In the genomic region with DNA sequence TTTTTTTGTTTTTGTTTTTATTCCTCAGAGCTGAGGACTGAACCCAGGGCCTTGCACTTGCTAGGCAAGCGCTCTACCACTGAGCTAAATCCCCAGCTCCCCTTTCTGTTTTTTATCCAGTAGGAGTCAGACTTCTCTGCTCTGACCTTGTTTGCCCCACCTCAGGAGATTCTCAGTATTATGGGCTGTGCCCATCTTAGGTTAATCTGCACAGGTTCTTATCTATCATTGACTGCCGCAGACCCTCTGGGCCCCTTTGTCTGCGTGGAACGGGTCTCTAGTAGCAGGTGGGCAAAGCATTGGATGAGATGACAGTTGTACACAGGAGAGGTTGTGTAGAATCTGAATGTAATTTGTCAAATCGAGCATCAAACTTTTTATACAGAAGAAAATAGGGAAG, we compare ENCODE assay signal across 1 mouse cellular context. TPM values are rescaled to one million over a fixed set of nuclear protein-coding genes. Genes with fewer than 3 reads are reported as not detected.
"Had no signal": no experiment of that assay in that cellular context is flagged by ENCODE, and none has a peak within 500 bp of the region (broad histone marks: within the 10 kb centered on the region; RNA-seq: fewer than 3 reads in every experiment).

No protein-coding gene starts in this region.

RNA-seq across cellular contexts. Expression of gene Slc41a2, which starts 37.8 kb away (rescaled TPM):
- total RNA-seq: hematopoietic stem cell, adult 5-6 weeks had no signal
